Mouse (Mus musculus): ENCODE data around the gene Taar3.

- TF ChIP-seq CTCF (IDR thresholded peaks at IDR 0.05; ENCODE audit: borderline replicate concordance, control insufficient read depth, extremely low read depth, insufficient read depth, low read length, poor library complexity) (no peak), POLR2A (IDR thresholded peaks at IDR 0.05; ENCODE audit: control insufficient read depth, extremely low read depth, insufficient read depth, low read length, poor library complexity) (no peak)
These were observed 48.2 kb upstream of the Taar3 start for GRCm38 (mm10) chr10:23901119-23901518.
